Mouse (Mus musculus) lung, postnatal 0 days (tissue): ENCODE results near the gene Uvrag.

Source experiments
- CTCF ChIP-seq: IDR thresholded peaks from 2 replicates; pipeline ENCODE4 v1.5.1; 2016; ENCODE audit warnings: antibody characterized with exemption, mild to moderate bottlenecking
- EP300 ChIP-seq: IDR thresholded peaks from 2 replicates; pipeline ENCODE4 v1.6.1; 2016; ENCODE audit warnings: antibody characterized with exemption, mild to moderate bottlenecking, control low read depth

DNA sequence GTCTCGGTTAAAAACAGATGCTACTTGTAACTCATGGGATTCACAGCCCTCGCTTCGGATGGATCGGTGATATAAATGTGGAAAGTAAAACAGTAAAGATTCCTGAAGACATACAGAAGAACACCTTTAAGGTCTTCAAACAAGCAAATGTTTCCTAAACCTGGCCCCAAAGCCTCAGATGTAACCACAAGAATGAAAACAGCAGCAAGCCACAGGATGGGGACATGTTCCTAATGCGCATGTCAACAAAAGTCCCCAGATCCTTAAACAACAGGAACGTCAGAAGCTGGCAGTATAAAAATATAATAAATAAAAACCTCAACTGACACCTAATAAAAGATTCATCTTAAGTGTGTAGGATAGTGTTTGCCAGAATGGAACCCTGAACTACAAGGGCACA is 137.7 kb downstream of the Uvrag start:
- TF ChIP-seq EP300 = no peak
- no peak for TF ChIP-seq CTCF
